Mouse (Mus musculus): ENCODE results near the gene Prokr1.
"Not testable (repeated sequence)": the region's sequence is repeated elsewhere in the genome, so short reads cannot be mapped to it uniquely, and the experiment has no call there.

Gene Prokr1

GRCm38 (mm10) chr6:87590394-87591281, at the start of gene Prokr1:
Gene Prokr1 (minus strand): TSS chr6:87590743.
- no peak for DNase-seq (ENCODE audit: low spot score)

GRCm38 (mm10) chr6:87638134-87638660, 47.7 kb upstream of the Prokr1 start:
- DNase-seq (ENCODE audit: low spot score): no peak

DNA sequence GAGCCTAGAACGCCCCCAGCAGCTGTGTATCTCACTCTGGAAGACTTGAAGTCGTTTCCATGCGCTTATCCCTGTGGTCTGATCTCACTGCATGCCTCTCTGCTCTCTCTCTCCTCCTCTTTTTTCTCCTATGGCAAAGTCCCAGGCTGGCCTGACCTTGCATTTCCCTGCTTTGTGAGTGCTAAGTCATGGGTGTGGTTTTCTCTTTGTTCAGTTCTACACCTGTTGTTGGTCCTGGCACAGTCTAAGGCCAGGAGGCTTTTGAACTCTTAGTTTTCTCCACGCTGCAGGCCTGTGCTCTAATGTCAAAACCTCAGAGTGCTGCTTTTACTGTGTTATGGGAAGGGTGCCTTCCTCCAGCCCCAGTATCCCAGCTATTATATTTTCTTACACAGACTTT, 41.6 kb upstream of the Prokr1 start:
- DNase-seq (ENCODE audit: low spot score): no peak

GRCm38 (mm10) chr6:87628936-87629335, 38.4 kb upstream of the Prokr1 start:
- DNase-seq (ENCODE audit: low spot score): not testable (repeated sequence)

- no peak for DNase-seq (ENCODE audit: low spot score)
Observed at GRCm38 (mm10) chr6:87623151-87623550, 32.6 kb upstream of the Prokr1 start.

GRCm38 (mm10) chr6:87621281-87621680, 30.7 kb upstream of the Prokr1 start:
- no peak for DNase-seq (ENCODE audit: low spot score)

- DNase-seq (ENCODE audit: low spot score): no peak
Observed at GRCm38 (mm10) chr6:87618021-87618420, 27.5 kb upstream of the Prokr1 start.

GRCm38 (mm10) chr6:87615696-87616083, 25.1 kb upstream of the Prokr1 start:
- DNase-seq (ENCODE audit: low spot score): no peak

- DNase-seq (ENCODE audit: low spot score): no peak
Observed at GRCm38 (mm10) chr6:87614794-87615695, 24.5 kb upstream of the Prokr1 start.

DNA sequence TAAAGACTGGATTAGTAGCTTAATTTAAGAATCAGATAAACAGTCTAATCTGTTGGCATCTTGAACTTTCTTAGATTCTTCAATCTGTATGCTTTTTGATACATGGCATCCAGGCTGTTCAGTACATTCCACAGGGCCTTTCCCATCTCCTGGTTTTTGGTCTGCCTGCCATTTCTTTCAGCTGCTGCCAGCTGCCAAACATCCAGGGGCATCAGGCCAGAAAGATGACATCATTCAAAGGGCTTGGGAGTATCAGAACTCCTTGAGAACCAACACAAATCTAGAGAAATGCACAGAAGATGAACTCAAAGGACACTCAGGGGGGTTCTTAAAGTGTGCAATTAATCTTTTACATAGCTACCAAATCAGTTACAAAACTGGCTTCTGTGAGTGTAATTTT, 9.3 kb upstream of the Prokr1 start:
- no peak for DNase-seq (ENCODE audit: low spot score)

GRCm38 (mm10) chr6:87597116-87597833, 6.7 kb upstream of the Prokr1 start:
- no peak for DNase-seq (ENCODE audit: low spot score)

DNA sequence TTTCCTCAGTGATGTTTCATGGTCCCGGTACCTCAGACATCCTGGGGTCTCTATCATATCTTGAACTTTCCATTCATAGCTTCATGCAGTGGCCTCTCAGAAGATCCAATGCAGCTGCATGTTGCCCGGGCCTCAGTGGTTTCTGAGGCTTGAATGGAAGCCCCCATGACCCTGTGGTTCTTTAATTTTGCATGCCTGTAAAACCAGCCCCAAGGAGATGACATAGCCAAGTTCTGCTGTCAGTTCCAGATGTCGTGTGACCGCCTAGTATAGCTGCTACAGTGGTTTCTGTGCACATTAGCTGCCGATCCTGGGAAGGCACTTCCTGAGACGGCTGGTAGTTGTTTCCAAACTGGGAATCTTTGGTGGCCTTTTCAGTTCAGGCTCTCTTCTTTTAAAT, 3.6 kb upstream of the Prokr1 start:
- DNase-seq (ENCODE audit: low spot score): no peak

DNA sequence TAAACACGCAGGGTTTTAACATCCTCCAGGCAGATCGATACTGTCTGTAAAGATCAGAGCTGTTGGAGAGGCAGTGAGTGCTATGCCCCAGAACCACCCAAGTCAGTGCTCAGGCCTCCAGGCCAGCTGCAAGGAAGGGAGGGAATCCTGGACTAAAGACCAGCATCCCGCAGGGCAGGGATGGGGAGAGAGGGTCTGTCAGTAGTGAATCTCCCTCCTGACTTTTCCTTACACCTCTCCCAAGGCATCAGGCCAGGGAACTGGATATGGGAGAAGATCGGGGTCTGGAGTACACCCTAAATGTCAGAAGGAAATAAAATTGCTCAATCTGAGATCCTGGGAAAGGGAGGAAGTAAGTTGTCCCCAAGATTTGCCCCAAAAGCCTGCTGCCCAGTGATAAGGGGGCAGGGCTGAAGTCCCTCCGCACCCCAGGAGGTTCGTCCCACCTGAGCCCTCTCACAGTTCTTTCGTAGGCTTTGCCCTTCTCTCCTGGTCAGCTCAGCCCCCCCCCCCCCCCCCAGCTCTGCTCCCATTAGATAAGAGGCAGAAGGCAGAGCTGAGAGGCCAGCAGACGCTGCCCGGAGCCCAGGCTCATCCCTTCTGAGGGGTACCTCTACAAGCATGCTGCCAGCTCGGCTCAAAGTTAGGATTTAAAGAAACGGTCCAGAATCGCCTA, 687 bp downstream of the Prokr1 start:
- no peak for DNase-seq (ENCODE audit: low spot score)

GRCm38 (mm10) chr6:87583991-87584390, 6.6 kb downstream of the Prokr1 start:
- no peak for DNase-seq (ENCODE audit: low spot score)

- DNase-seq (ENCODE audit: low spot score): no peak
Observed at GRCm38 (mm10) chr6:87583183-87583611, 7.3 kb downstream of the Prokr1 start.

DNA sequence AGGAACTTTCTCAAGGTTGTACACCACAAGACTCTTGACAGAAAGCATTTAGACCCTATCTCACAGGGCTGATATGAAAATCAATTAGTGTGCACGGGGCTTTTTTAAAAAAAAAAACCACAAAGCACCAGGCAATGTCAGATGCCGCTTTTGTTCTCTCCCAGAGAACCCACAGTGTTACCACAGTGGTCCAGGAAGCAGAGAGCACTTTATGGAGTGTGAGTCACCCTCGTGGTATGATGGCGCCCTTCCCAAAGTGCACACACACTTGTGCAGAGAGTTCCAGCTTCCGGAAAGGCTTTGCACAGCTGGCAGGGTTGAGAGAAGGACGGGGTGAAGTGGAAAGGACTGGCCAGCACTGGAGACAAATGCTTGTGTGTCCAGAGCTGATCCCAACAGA, 8.1 kb downstream of the Prokr1 start:
- DNase-seq (ENCODE audit: low spot score): no peak

DNA sequence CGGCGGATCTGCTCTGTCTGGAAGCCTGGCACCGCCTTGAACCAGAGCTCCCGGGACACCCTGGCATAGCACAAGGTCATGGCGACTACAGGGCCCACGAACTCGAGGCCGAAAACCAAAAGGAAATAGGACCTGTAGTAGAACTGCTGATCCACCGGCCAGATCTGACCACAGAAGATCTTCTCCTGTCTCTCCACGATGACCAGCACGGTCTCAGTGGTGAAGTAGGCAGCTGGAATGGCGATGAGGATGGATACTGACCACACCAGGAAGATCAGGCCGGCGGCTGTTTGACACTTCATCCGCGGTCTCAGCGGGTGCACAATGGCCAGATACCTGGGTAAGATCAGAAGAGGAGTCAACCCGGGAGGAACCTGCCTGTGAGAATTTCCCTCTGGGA, 9.0 kb downstream of the Prokr1 start:
- DNase-seq (ENCODE audit: low spot score): no peak

- DNase-seq (ENCODE audit: low spot score): no peak
Observed at GRCm38 (mm10) chr6:87581071-87581470, 9.5 kb downstream of the Prokr1 start.

- DNase-seq (ENCODE audit: low spot score): no peak
Observed at GRCm38 (mm10) chr6:87578247-87578646, 12.3 kb downstream of the Prokr1 start.

DNA sequence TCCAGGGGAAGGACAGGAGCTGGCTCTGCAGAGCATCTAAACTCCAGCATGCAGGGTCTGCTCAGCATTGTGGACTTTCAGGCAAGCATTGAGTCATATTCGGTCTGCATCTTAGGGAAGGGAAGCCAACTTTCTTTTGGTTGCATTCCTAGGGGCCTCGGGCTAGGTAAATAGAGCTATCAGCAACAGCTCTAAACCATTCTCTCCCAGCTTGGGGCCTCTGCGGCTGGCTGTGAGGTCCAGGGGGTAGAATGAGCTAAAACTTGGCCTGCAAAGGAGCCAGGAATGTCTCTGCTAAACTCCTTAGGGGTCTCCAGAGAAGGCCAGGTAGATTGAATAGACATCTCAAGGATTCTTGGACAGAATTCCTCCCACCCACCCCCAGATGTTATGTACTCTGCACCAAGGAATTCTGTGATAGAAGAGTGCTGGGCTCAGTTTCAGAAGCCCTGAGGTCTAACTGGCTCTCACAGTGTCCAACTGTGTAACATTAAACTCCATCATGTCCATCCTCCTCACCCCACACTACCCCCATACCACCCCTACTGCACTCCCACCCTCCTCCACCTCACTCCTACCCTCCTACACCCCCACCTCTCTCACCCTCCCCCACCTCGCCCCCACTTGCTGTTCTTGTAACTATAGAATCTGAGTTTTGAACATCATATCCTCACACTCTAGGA, 13.8 kb downstream of the Prokr1 start:
- DNase-seq (ENCODE audit: low spot score): no peak

GRCm38 (mm10) chr6:87571863-87572262, 18.7 kb downstream of the Prokr1 start:
- not testable (repeated sequence) for DNase-seq (ENCODE audit: low spot score)

All from layer of hippocampus, adult 9-10 months (tissue).